Mouse (Mus musculus) bone marrow, adult 2 months (tissue): ENCODE results near the gene Repin1.

Source experiments
- CTCF ChIP-seq: fragments of 200-500 bp; IDR thresholded peaks from 2 replicates; pipeline ENCODE4 v1.5.1; 2011; ENCODE audit warnings: low read length, control low read depth; ENCODE audit not compliant: control insufficient read depth, insufficient read depth
- POLR2A ChIP-seq: fragments of 200-500 bp; IDR thresholded peaks from 2 replicates; pipeline ENCODE4 v1.6.1; 2011; ENCODE audit warnings: low read depth, mild to moderate bottlenecking, control low read depth, low read length, borderline replicate concordance; ENCODE audit not compliant: control insufficient read depth

GRCm38 (mm10) chr6:48572014-48572413 lies 21.7 kb upstream of the Repin1 start:
- TF ChIP-seq POLR2A (no peak), CTCF (no peak)
